17 mouse cellular contexts compared by ENCODE assay signal in genomic region chr9:25260979-25261378, GRCm38 (mm10).
"Had no signal": no experiment of that assay in that cellular context is flagged by ENCODE, and none has a peak within 500 bp of the region (broad histone marks: within the 10 kb centered on the region; RNA-seq: fewer than 3 reads in every experiment).

No protein-coding gene starts in this region.

- H3K27ac ChIP-seq: layer of hippocampus, adult 2 months; limb, embryonic 10.5 days; liver, embryonic 15.5 days; midbrain, embryonic 10.5 days; neural tube, embryonic 12.5 days; stomach, embryonic 15.5 days had no signal

- H3K9me3 ChIP-seq: limb, embryonic 10.5 days; liver, embryonic 15.5 days; neural tube, embryonic 12.5 days; stomach, embryonic 15.5 days had no signal

- H3K4me2 ChIP-seq: liver, embryonic 11.5 days; liver, embryonic 15.5 days; neural tube, embryonic 12.5 days; stomach, embryonic 15.5 days had no signal

- H3K4me1 ChIP-seq: limb, embryonic 10.5 days; midbrain, embryonic 10.5 days; neural tube, embryonic 12.5 days had no signal

- H3K27me3 ChIP-seq: liver, embryonic 15.5 days; neural tube, embryonic 12.5 days; stomach, embryonic 15.5 days had no signal

- DNase-seq: kidney, adult 18-20 months; kidney, postnatal 10 days; kidney, postnatal 4 days; lung, adult 2 months; lung, postnatal 10 days; midbrain, embryonic 14.5 days; right cerebral cortex, postnatal 4 days; spleen, adult 18-20 months; thymus, adult 2 months; thymus, postnatal 36 days had no signal

- H3K9ac ChIP-seq: liver, embryonic 15.5 days; neural tube, embryonic 12.5 days; stomach, embryonic 15.5 days had no signal

- H3K4me3 ChIP-seq: layer of hippocampus, adult 2 months; limb, embryonic 10.5 days; liver, embryonic 15.5 days; midbrain, embryonic 10.5 days; neural tube, embryonic 12.5 days; stomach, embryonic 15.5 days had no signal
